Mouse (Mus musculus) ES-Bruce4 (cell line): ENCODE data around the gene Nfib.

Source experiments
- CTCF ChIP-seq: IDR thresholded peaks from one replicate; pipeline ENCODE4 v1.8.1; 2011; ENCODE audit warnings: low read depth, low read length
- EP300 ChIP-seq: IDR thresholded peaks from 2 replicates; pipeline ENCODE4 v1.6.1; 2011; ENCODE audit warnings: low read depth, low read length; ENCODE audit not compliant: insufficient read depth
- POLR2A ChIP-seq: IDR thresholded peaks from one replicate; pipeline ENCODE4 v1.8.1; 2011; ENCODE audit warnings: low read length; ENCODE audit not compliant: insufficient read depth

DNA sequence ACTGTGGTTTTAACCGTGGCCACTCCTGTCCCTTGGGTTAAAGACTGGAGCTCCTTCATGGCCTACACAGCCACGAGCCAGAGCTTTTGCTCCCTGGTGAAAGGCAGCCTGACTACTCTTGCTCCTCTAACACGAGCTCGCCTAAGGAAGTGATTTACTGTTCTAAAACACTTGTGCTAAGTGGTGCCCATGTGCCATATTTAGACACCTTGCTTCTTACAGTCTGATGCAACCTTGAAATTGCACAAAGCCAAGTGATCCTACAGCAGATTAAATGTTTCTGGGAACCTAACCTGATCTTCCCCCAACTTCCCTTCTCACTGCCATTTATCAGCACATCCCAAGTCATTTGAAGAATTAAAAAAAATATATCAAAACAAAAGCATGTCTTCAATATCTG is 317.9 kb downstream of the Nfib start:
- no peak for TF ChIP-seq POLR2A
- no peak for TF ChIP-seq CTCF
- no peak for TF ChIP-seq EP300
